Mouse (Mus musculus) heart, postnatal 0 days (tissue): Measurements from ENCODE around the gene RPS10-NUDT3.

Source experiments
- CTCF ChIP-seq: IDR thresholded peaks from 2 replicates; pipeline ENCODE4 v1.5.1; 2016; ENCODE audit warnings: antibody characterized with exemption, control low read depth, low read depth
- EP300 ChIP-seq: IDR thresholded peaks from 2 replicates; pipeline ENCODE4 v1.6.1; 2016; ENCODE audit warnings: antibody characterized with exemption, low read depth

DNA sequence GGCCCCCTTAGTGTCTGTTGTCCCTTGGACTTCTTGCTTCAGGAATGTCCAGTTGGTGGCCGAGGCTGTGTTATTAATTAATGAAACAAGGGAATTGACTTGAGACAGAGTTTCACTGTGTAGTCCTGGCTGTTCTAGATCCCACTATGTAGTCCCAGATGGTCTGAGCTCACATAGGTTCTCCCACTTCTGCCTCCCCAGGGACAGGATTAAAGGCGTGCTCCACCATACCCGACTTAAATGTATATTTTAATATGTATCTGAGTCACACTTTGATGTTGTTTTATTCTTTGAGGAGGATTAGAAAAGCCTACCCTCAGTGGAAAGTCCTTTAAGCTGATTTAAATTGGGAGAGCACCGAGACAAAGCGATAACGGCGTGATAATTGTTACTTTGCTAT is 41.2 kb upstream of the RPS10-NUDT3 start:
- TF ChIP-seq CTCF (no peak), EP300 (no peak)
